Mouse (Mus musculus): Measurements from ENCODE around the gene Vmo1. TPM values are rescaled to one million over a fixed set of nuclear protein-coding genes. Genes with fewer than 3 reads are reported as not detected.
"Not testable (repeated sequence)": the region's sequence is repeated elsewhere in the genome, so short reads cannot be mapped to it uniquely, and the experiment has no call there.

The Vmo1 gene
- polyA plus RNA-seq, 1 experiment from 2014 or later = 0.44 TPM

GRCm38 (mm10) chr11:70525184-70525678 is 10.8 kb upstream of the Vmo1 start, which contains the start of gene Psmb6:
Psmb6 (plus strand) TSS chr11:70525367.
- Histone ChIP-seq H3K4me1 (ENCODE audit: control insufficient read depth, low read depth, low read length) (peaks cover 9% of the 10 kb centered on the region), H3K9me3 (replicated peaks; ENCODE audit: control insufficient read depth, low read length) (no peaks in the 10 kb centered on the region), H3K36me3 (ENCODE audit: control insufficient read depth, insufficient read depth) (peaks cover 10% of the 10 kb centered on the region), H3K27me3 (ENCODE audit: control insufficient read depth, insufficient read depth, low read depth, low read length) (peaks cover 3% of the 10 kb centered on the region), H3K4me2 (ENCODE audit: low read depth, low read length) (peak within 1 kb of the TSS; percentile 82), H3K27ac (ENCODE audit: low read length) (peak within 1 kb of the TSS; percentile 53), H3K4me3 (ENCODE audit: low read depth, low read length) (peak within 1 kb of the TSS; percentile 85), H3K9ac (ENCODE audit: low read depth, low read length) (peak within 1 kb of the TSS; percentile 80)
- peak; percentile 95 for ATAC-seq (ENCODE audit: low read depth)
- 0% methylated on average over 25 of the region's 26 CpGs for WGBS (ENCODE audit: insufficient replicate concordance)

- ATAC-seq (ENCODE audit: low read depth) = peak; percentile 57
- Histone ChIP-seq H3K4me3 (ENCODE audit: low read depth, low read length) (peak overlapping the region; percentile 85), H3K27ac (ENCODE audit: low read length) (peak overlapping the region; percentile 41; the same call in 1 of the 2 replicates), H3K9ac (ENCODE audit: low read depth, low read length) (peak overlapping the region; percentile 33; the same call in 1 of the 2 replicates), H3K4me2 (ENCODE audit: low read depth, low read length) (peak overlapping the region; percentile 82), H3K27me3 (ENCODE audit: control insufficient read depth, insufficient read depth, low read depth, low read length) (peaks cover 7% of the 10 kb centered on the region), H3K36me3 (ENCODE audit: control insufficient read depth, insufficient read depth) (peaks cover 10% of the 10 kb centered on the region), H3K4me1 (ENCODE audit: control insufficient read depth, low read depth, low read length) (peaks cover 9% of the 10 kb centered on the region), H3K9me3 (replicated peaks; ENCODE audit: control insufficient read depth, low read length) (no peaks in the 10 kb centered on the region)
- WGBS (ENCODE audit: insufficient replicate concordance) = 3% methylated on average over 8 of the region's 8 CpGs
Observed at GRCm38 (mm10) chr11:70524782-70525181, 10.4 kb upstream of the Vmo1 start.

- not testable (repeated sequence) for H3K27ac ChIP-seq (ENCODE audit: low read length); H3K9me3 ChIP-seq (replicated peaks; ENCODE audit: control insufficient read depth, low read length); H3K4me2 ChIP-seq (ENCODE audit: low read depth, low read length); ATAC-seq (ENCODE audit: low read depth); H3K27me3 ChIP-seq (ENCODE audit: control insufficient read depth, insufficient read depth, low read depth, low read length); H3K4me3 ChIP-seq (ENCODE audit: low read depth, low read length); H3K9ac ChIP-seq (ENCODE audit: low read depth, low read length)
- Histone ChIP-seq H3K36me3 (ENCODE audit: control insufficient read depth, insufficient read depth) (peaks cover 10% of the 10 kb centered on the region), H3K4me1 (ENCODE audit: control insufficient read depth, low read depth, low read length) (peaks cover 14% of the 10 kb centered on the region)
- WGBS (ENCODE audit: insufficient replicate concordance) = 73% methylated on average over 8 of the region's 8 CpGs
Observed at GRCm38 (mm10) chr11:70523306-70523989, 9.0 kb upstream of the Vmo1 start.

GRCm38 (mm10) chr11:70520178-70520769 is 5.9 kb upstream of the Vmo1 start:
- peaks cover 7% of the 10 kb centered on the region for H3K27me3 ChIP-seq (ENCODE audit: control insufficient read depth, insufficient read depth, low read depth, low read length)
- peak overlapping the region; percentile 47 for H3K4me3 ChIP-seq (ENCODE audit: low read depth, low read length)
- peak overlapping the region; percentile 57 for H3K4me2 ChIP-seq (ENCODE audit: low read depth, low read length)
- H3K9me3 ChIP-seq (replicated peaks; ENCODE audit: control insufficient read depth, low read length) = no peaks in the 10 kb centered on the region
- WGBS (ENCODE audit: insufficient replicate concordance) = 33% methylated on average over 39 of the region's 41 CpGs
- ATAC-seq (ENCODE audit: low read depth) = no peak
- H3K4me1 ChIP-seq (ENCODE audit: control insufficient read depth, low read depth, low read length) = peaks cover 14% of the 10 kb centered on the region
- no peaks in the 10 kb centered on the region for H3K36me3 ChIP-seq (ENCODE audit: control insufficient read depth, insufficient read depth)
- H3K9ac ChIP-seq (ENCODE audit: low read depth, low read length) = peak overlapping the region; percentile 52
- peak overlapping the region; percentile 55 for H3K27ac ChIP-seq (ENCODE audit: low read length)

- peak within 1 kb of the TSS; percentile 57 for H3K4me2 ChIP-seq (ENCODE audit: low read depth, low read length)
- peak within 1 kb of the TSS; percentile 47 for H3K4me3 ChIP-seq (ENCODE audit: low read depth, low read length)
- H3K27me3 ChIP-seq (ENCODE audit: control insufficient read depth, insufficient read depth, low read depth, low read length) = peaks cover 7% of the 10 kb centered on the region
- peak within 1 kb of the TSS; percentile 55 for H3K27ac ChIP-seq (ENCODE audit: low read length)
- 56% methylated on average over 10 of the region's 10 CpGs for WGBS (ENCODE audit: insufficient replicate concordance)
- no peaks in the 10 kb centered on the region for H3K9me3 ChIP-seq (replicated peaks; ENCODE audit: control insufficient read depth, low read length)
- peak; percentile 76 for ATAC-seq (ENCODE audit: low read depth)
- H3K4me1 ChIP-seq (ENCODE audit: control insufficient read depth, low read depth, low read length) = peaks cover 11% of the 10 kb centered on the region
- no peaks in the 10 kb centered on the region for H3K36me3 ChIP-seq (ENCODE audit: control insufficient read depth, insufficient read depth)
- H3K9ac ChIP-seq (ENCODE audit: low read depth, low read length) = peak within 1 kb of the TSS; percentile 52
Observed at GRCm38 (mm10) chr11:70518923-70519322, 4.5 kb upstream of the Vmo1 start, which contains the start of gene Gltpd2. Gltpd2 (plus strand) TSS chr11:70519196.

- H3K27ac ChIP-seq (ENCODE audit: low read length) = peak overlapping the region; percentile 38
- peaks cover 11% of the 10 kb centered on the region for H3K4me1 ChIP-seq (ENCODE audit: control insufficient read depth, low read depth, low read length)
- no peak overlapping the region for H3K9ac ChIP-seq (ENCODE audit: low read depth, low read length)
- peaks cover 7% of the 10 kb centered on the region for H3K27me3 ChIP-seq (ENCODE audit: control insufficient read depth, insufficient read depth, low read depth, low read length)
- H3K9me3 ChIP-seq (replicated peaks; ENCODE audit: control insufficient read depth, low read length) = no peaks in the 10 kb centered on the region
- no peak overlapping the region for H3K4me3 ChIP-seq (ENCODE audit: low read depth, low read length)
- WGBS (ENCODE audit: insufficient replicate concordance) = 29% methylated on average over 1 of the region's 1 CpGs
- ATAC-seq (ENCODE audit: low read depth) = no peak
- no peaks in the 10 kb centered on the region for H3K36me3 ChIP-seq (ENCODE audit: control insufficient read depth, insufficient read depth)
- no peak overlapping the region for H3K4me2 ChIP-seq (ENCODE audit: low read depth, low read length)
Observed at GRCm38 (mm10) chr11:70518436-70518835, 4.0 kb upstream of the Vmo1 start.

GRCm38 (mm10) chr11:70516352-70516751 is 1.9 kb upstream of the Vmo1 start:
- H3K36me3 ChIP-seq (ENCODE audit: control insufficient read depth, insufficient read depth) = no peaks in the 10 kb centered on the region
- H3K9ac ChIP-seq (ENCODE audit: low read depth, low read length) = no peak overlapping the region
- no peak for ATAC-seq (ENCODE audit: low read depth)
- H3K4me3 ChIP-seq (ENCODE audit: low read depth, low read length) = no peak overlapping the region
- H3K4me2 ChIP-seq (ENCODE audit: low read depth, low read length) = no peak overlapping the region
- H3K4me1 ChIP-seq (ENCODE audit: control insufficient read depth, low read depth, low read length) = peaks cover 11% of the 10 kb centered on the region
- H3K27ac ChIP-seq (ENCODE audit: low read length) = no peak overlapping the region
- no peaks in the 10 kb centered on the region for H3K9me3 ChIP-seq (replicated peaks; ENCODE audit: control insufficient read depth, low read length)
- peaks cover 7% of the 10 kb centered on the region for H3K27me3 ChIP-seq (ENCODE audit: control insufficient read depth, insufficient read depth, low read depth, low read length)
- 15% methylated on average over 2 of the region's 2 CpGs for WGBS (ENCODE audit: insufficient replicate concordance)

GRCm38 (mm10) chr11:70513520-70513919 is 896 bp downstream of the Vmo1 start:
- Histone ChIP-seq H3K36me3 (ENCODE audit: control insufficient read depth, insufficient read depth) (no peaks in the 10 kb centered on the region), H3K9ac (ENCODE audit: low read depth, low read length) (no peak overlapping the region), H3K4me1 (ENCODE audit: control insufficient read depth, low read depth, low read length) (peaks cover 8% of the 10 kb centered on the region), H3K27me3 (ENCODE audit: control insufficient read depth, insufficient read depth, low read depth, low read length) (peaks cover 3% of the 10 kb centered on the region; the same call in 1 of the 2 replicates), H3K9me3 (replicated peaks; ENCODE audit: control insufficient read depth, low read length) (no peaks in the 10 kb centered on the region), H3K4me2 (ENCODE audit: low read depth, low read length) (no peak overlapping the region), H3K27ac (ENCODE audit: low read length) (no peak overlapping the region), H3K4me3 (ENCODE audit: low read depth, low read length) (no peak overlapping the region)
- no peak for ATAC-seq (ENCODE audit: low read depth)
- 59% methylated on average over 11 of the region's 11 CpGs for WGBS (ENCODE audit: insufficient replicate concordance)

All from liver, embryonic 16.5 days (tissue).